Mouse (Mus musculus) myocyte (in vitro differentiated cells): ENCODE measurements at regions not wholly inside any gene's neighbourhood (a gene's known extent, or its start where the extent isn't known, plus 50 kb on each side); places are given as distances from the start of the nearest gene placed in this dataset.

Experiments used
- CEBPB ChIP-seq: IDR thresholded peaks from 2 replicates; pipeline ENCODE4 v1.6.1; 2011; ENCODE audit warnings: mild to moderate bottlenecking, moderate library complexity; ENCODE audit not compliant: poor library complexity, insufficient read depth, severe bottlenecking
- E2F4 ChIP-seq: IDR thresholded peaks from one replicate; pipeline ENCODE4 v1.6.1; 2011; ENCODE audit warnings: mild to moderate bottlenecking, control low read depth, moderate library complexity; ENCODE audit not compliant: insufficient read depth
- MAX ChIP-seq: IDR thresholded peaks from one replicate; pipeline ENCODE4 v1.6.1; 2011; ENCODE audit warnings: low read depth, mild to moderate bottlenecking, control low read depth
- MYOD1 ChIP-seq, 3 experiments: IDR thresholded peaks; one replicate each; pipeline ENCODE4 v1.6.1; 2011; ENCODE audit warnings: control low read depth in 2 of 3, low read depth in 2 of 3, mild to moderate bottlenecking in 2 of 3, moderate library complexity in 1 of 3; ENCODE audit not compliant: insufficient read length in 2 of 3, control insufficient read depth in 1 of 3
- MYOG ChIP-seq, 3 experiments: IDR thresholded peaks; one replicate each; pipeline ENCODE4 v1.6.1; 2011; ENCODE audit warnings: control low read depth in 2 of 3, low read depth in 2 of 3, mild to moderate bottlenecking in 2 of 3; ENCODE audit not compliant: insufficient read length in 2 of 3, control insufficient read depth in 1 of 3, insufficient read depth in 1 of 3
- POLR2A ChIP-seq: IDR thresholded peaks from one replicate; pipeline ENCODE4 v1.6.1; 2011; ENCODE audit warnings: low read depth, mild to moderate bottlenecking, control low read depth, moderate library complexity; ENCODE audit not compliant: insufficient read length
- POLR2AphosphoS2 ChIP-seq: IDR thresholded peaks from one replicate; pipeline ENCODE4 v1.6.1; 2011; ENCODE audit warnings: low read depth, control low read depth; ENCODE audit not compliant: insufficient read length
- SRF ChIP-seq: IDR thresholded peaks from one replicate; pipeline ENCODE4 v1.6.1; 2011; ENCODE audit warnings: low read depth; ENCODE audit not compliant: control insufficient read depth, insufficient read length
- TCF12 ChIP-seq: IDR thresholded peaks from one replicate; pipeline ENCODE4 v1.6.1; 2011; ENCODE audit warnings: mild to moderate bottlenecking, control low read depth; ENCODE audit not compliant: poor library complexity, insufficient read depth, severe bottlenecking
- TCF3 ChIP-seq: IDR thresholded peaks from one replicate; pipeline ENCODE4 v1.6.1; 2011; ENCODE audit warnings: low read depth, control low read depth; ENCODE audit not compliant: insufficient read length
- USF1 ChIP-seq: IDR thresholded peaks from one replicate; pipeline ENCODE4 v1.6.1; 2011; ENCODE audit warnings: low read depth, mild to moderate bottlenecking, control low read depth, moderate library complexity

- no peak for TF ChIP-seq POLR2A
- no peak for TF ChIP-seq MAX
- TF ChIP-seq CEBPB, result peak; percentile 72
- no peak for TF ChIP-seq TCF3
- no peak for TF ChIP-seq MYOD1 (IDR thresholded peaks at IDR 0.05; ENCODE audit: control insufficient read depth in 1 of 3, insufficient read length in 2 of 3, low read depth in 2 of 3)
- TF ChIP-seq MYOG (IDR thresholded peaks at IDR 0.05; ENCODE audit: control insufficient read depth in 1 of 3, insufficient read depth in 1 of 3, insufficient read length in 2 of 3, low read depth in 2 of 3), result no peak
- no peak for TF ChIP-seq TCF12
- no peak for TF ChIP-seq USF1
- no peak for TF ChIP-seq POLR2AphosphoS2
- no peak for TF ChIP-seq E2F4
- no peak for TF ChIP-seq SRF
Measured at GRCm38 (mm10) chr15:7597805-7598204, 199.6 kb upstream of the Egflam start.
